Comparison of ENCODE assay signal across 19 mouse cellular contexts in genomic region chr4:132427493-132427892, GRCm38 (mm10). TPM values are rescaled to one million over a fixed set of nuclear protein-coding genes. Genes with fewer than 3 reads are reported as not detected.
DNase-seq lines count a peak whose midpoint lies in the region; ATAC-seq and TF ChIP-seq lines count a peak whose summit lies in the region.
"Had no signal": no experiment of that assay in that cellular context is flagged by ENCODE, and none has a peak within 500 bp of the region (broad histone marks: within the 10 kb centered on the region; RNA-seq: fewer than 3 reads in every experiment).

No protein-coding gene starts in this region.

- peaks cover 11% of the 10 kb centered on the region for H3K4me1 ChIP-seq in heart, embryonic 16.5 days (ENCODE audit: control insufficient read depth, insufficient read depth, low read length)
- peaks cover 70% of the 10 kb centered on the region for H3K4me1 ChIP-seq in erythroblast, embryonic 14.5 days (ENCODE audit: control insufficient read depth)
- peaks cover 43 to 45% of the 10 kb centered on the region in 2 experiments for H3K4me1 ChIP-seq in liver, embryonic 14.5 days (replicated peaks; ENCODE audit: control insufficient read depth in 2 of 2, insufficient read depth in 2 of 2, low read length in 1 of 2)
- H3K4me1 ChIP-seq in kidney, embryonic 16.5 days (ENCODE audit: insufficient read depth, low read length): no peaks in the 10 kb centered on the region
- H3K4me1 ChIP-seq: kidney, embryonic 15.5 days had no signal

- DNase-seq in heart, postnatal 36 days: no peak
- peak in 1 of 3 experiments; percentile 51 for DNase-seq in liver, embryonic 14.5 days (ENCODE audit: low read depth in 3 of 3, low spot score in 3 of 3)
- DNase-seq in adrenal gland, adult 8-10 months: no peak
- no peak for DNase-seq in lung, postnatal 14 days
- DNase-seq: adrenal gland, postnatal 25 days; cerebellum, adult 8-10 months; gastrocnemius, postnatal 14 days; lung, adult 2 months; lung, postnatal 36 days; right cerebral cortex, postnatal 4 days; thymus, postnatal 25 days had no signal

- no peak overlapping the region for H3K4me2 ChIP-seq in heart, embryonic 16.5 days (ENCODE audit: low read depth, low read length)
- peak overlapping the region; percentile 63 for H3K4me2 ChIP-seq in liver, embryonic 14.5 days (ENCODE audit: low read depth)
- H3K4me2 ChIP-seq in kidney, embryonic 16.5 days (replicated peaks; ENCODE audit: low read depth, low read length): no peak overlapping the region
- H3K4me2 ChIP-seq: forebrain, embryonic 15.5 days; kidney, embryonic 15.5 days; midbrain, embryonic 11.5 days had no signal

- H3K27ac ChIP-seq in heart, embryonic 16.5 days (ENCODE audit: low read length): peak overlapping the region; percentile 76
- H3K27ac ChIP-seq in liver, embryonic 14.5 days: peak overlapping the region; percentile 92
- H3K27ac ChIP-seq in kidney, embryonic 16.5 days (ENCODE audit: low read length): no peak overlapping the region
- H3K27ac ChIP-seq: embryonic facial prominence, embryonic 10.5 days; forebrain, embryonic 15.5 days; hindbrain, postnatal 0 days; kidney, embryonic 15.5 days had no signal

- 0 out of 2 replicates have a peak, but pooled peaks cover 2% of the 10 kb centered on the region for H3K9me3 ChIP-seq in heart, embryonic 16.5 days (replicated peaks; ENCODE audit: control insufficient read depth, low read length)
- peaks cover 5% of the 10 kb centered on the region for H3K9me3 ChIP-seq in erythroblast, embryonic 14.5 days (ENCODE audit: control insufficient read depth, low read length)
- H3K9me3 ChIP-seq in liver, embryonic 14.5 days (ENCODE audit: control insufficient read depth, low read length): no peaks in the 10 kb centered on the region
- H3K9me3 ChIP-seq in kidney, embryonic 16.5 days (ENCODE audit: low read length): no peaks in the 10 kb centered on the region
- H3K9me3 ChIP-seq: embryonic facial prominence, embryonic 10.5 days; forebrain, embryonic 15.5 days had no signal

- no peak for TF ChIP-seq EP300 in liver, embryonic 14.5 days (IDR thresholded peaks at IDR 0.05; ENCODE audit: low read depth)

- no peaks in the 10 kb centered on the region for H3K27me3 ChIP-seq in heart, embryonic 16.5 days (ENCODE audit: control insufficient read depth, insufficient read depth, low read length)
- peaks cover 22% of the 10 kb centered on the region for H3K27me3 ChIP-seq in erythroblast, embryonic 14.5 days (ENCODE audit: control insufficient read depth)
- no peaks in the 10 kb centered on the region; the same call in 1 of the 2 replicates for H3K27me3 ChIP-seq in liver, embryonic 14.5 days (ENCODE audit: control insufficient read depth, insufficient read depth, low read length)
- no peaks in the 10 kb centered on the region for H3K27me3 ChIP-seq in kidney, embryonic 16.5 days (ENCODE audit: insufficient read depth, low read length)
- H3K27me3 ChIP-seq: forebrain, embryonic 15.5 days; kidney, embryonic 15.5 days had no signal

- intact Hi-C loops in heart, postnatal 36 days (cut with DNase I): no loop called here

- H3K4me3 ChIP-seq in heart, embryonic 16.5 days (ENCODE audit: low read length): no peak overlapping the region
- H3K4me3 ChIP-seq in erythroblast, embryonic 14.5 days (replicated peaks): peak overlapping the region; percentile 39
- no peak overlapping the region for H3K4me3 ChIP-seq in liver, embryonic 14.5 days (ENCODE audit: insufficient read depth in 1 of 2, low read depth in 2 of 2, low read length in 2 of 2)
- no peak overlapping the region for H3K4me3 ChIP-seq in kidney, embryonic 16.5 days (ENCODE audit: low read length)
- H3K4me3 ChIP-seq: embryonic facial prominence, embryonic 10.5 days; forebrain, embryonic 15.5 days; kidney, embryonic 15.5 days had no signal

- TF ChIP-seq CTCF in liver, embryonic 14.5 days (IDR thresholded peaks at IDR 0.05; ENCODE audit: low read depth): no peak

- WGBS in heart, embryonic 16.5 days: 62% methylated on average over 4 of the region's 4 CpGs
- 46% methylated on average over 4 of the region's 4 CpGs for WGBS in liver, embryonic 14.5 days (ENCODE audit: insufficient replicate concordance)
- 79% methylated on average over 4 of the region's 4 CpGs for WGBS in kidney, embryonic 16.5 days

- H3K9ac ChIP-seq in heart, embryonic 16.5 days (ENCODE audit: low read length): no peak overlapping the region
- peak overlapping the region; percentile 59 for H3K9ac ChIP-seq in liver, embryonic 14.5 days (replicated peaks)
- no peak overlapping the region for H3K9ac ChIP-seq in kidney, embryonic 16.5 days (replicated peaks; ENCODE audit: low read length)
- H3K9ac ChIP-seq: forebrain, embryonic 15.5 days; kidney, embryonic 15.5 days had no signal

- ATAC-seq in heart, embryonic 16.5 days (replicated peaks; ENCODE audit: extremely low read depth, insufficient read depth, low FRiP score): no peak
- ATAC-seq in liver, embryonic 14.5 days (ENCODE audit: insufficient read depth): peak; percentile 56
- no peak for ATAC-seq in kidney, embryonic 16.5 days (ENCODE audit: low FRiP score, low TSS enrichment)
- ATAC-seq: forebrain, embryonic 15.5 days; hindbrain, postnatal 0 days had no signal

- no peaks in the 10 kb centered on the region for H3K36me3 ChIP-seq in heart, embryonic 16.5 days (ENCODE audit: control insufficient read depth, insufficient read depth)
- peaks cover 3% of the 10 kb centered on the region; the same call in 1 of the 2 replicates for H3K36me3 ChIP-seq in erythroblast, embryonic 14.5 days (ENCODE audit: control insufficient read depth)
- H3K36me3 ChIP-seq in liver, embryonic 14.5 days (replicated peaks; ENCODE audit: control insufficient read depth, insufficient read depth, low read depth): no peaks in the 10 kb centered on the region
- H3K36me3 ChIP-seq in kidney, embryonic 16.5 days (ENCODE audit: insufficient read depth, low read length): no peaks in the 10 kb centered on the region
- H3K36me3 ChIP-seq: embryonic facial prominence, embryonic 10.5 days; forebrain, embryonic 15.5 days; kidney, embryonic 15.5 days had no signal

RNA-seq across cellular contexts. Expression of gene Phactr4, which starts 5.2 kb away (rescaled TPM):
- polyA plus RNA-seq in heart, embryonic 16.5 days (2015; fragmentation: Nextera tagmentation; extraction: Ambion mirVana): 15.8 and 16.5 TPM in 2 replicates
- 10 to 100 TPM; 23.4 to 27.1 TPM for total RNA-seq in heart, postnatal 36 days (2021)
- 0.52 and 0.57 TPM in 2 replicates for polyA plus RNA-seq in erythroblast, embryonic 14.5 days (2012)
- 6.2 and 7.4 TPM in 2 replicates for polyA plus RNA-seq in liver, embryonic 14.5 days (2012; rRNA removed)
- 10.9 and 14.0 TPM in 2 replicates for polyA plus RNA-seq in liver, embryonic 14.5 days (2014; fragmentation: Nextera tagmentation; extraction: Ambion mirVana)
- 10 to 100 TPM; 53.7 to 67.7 (median 58.6) TPM for total RNA-seq in adrenal gland, adult 8-10 months (2022)
- polyA plus RNA-seq in kidney, embryonic 16.5 days (2015; fragmentation: Nextera tagmentation; extraction: Ambion mirVana): 23.7 and 32.8 TPM in 2 replicates

RNA-seq across cellular contexts. Expression of gene Med18, which starts 36.2 kb away (rescaled TPM):
- 14.5 and 15.9 TPM in 2 replicates for polyA plus RNA-seq in heart, embryonic 16.5 days (2015; fragmentation: Nextera tagmentation; extraction: Ambion mirVana)
- 1 to 10 TPM; 3.4 to 4.3 TPM for total RNA-seq in heart, postnatal 36 days (2021)
- 0.37 and 0.49 TPM in 2 replicates for polyA plus RNA-seq in erythroblast, embryonic 14.5 days (2012)
- polyA plus RNA-seq in liver, embryonic 14.5 days (2012; rRNA removed): 4.0 and 4.3 TPM in 2 replicates
- polyA plus RNA-seq in liver, embryonic 14.5 days (2014; fragmentation: Nextera tagmentation; extraction: Ambion mirVana): 3.4 and 3.9 TPM in 2 replicates
- 10 to 100 TPM in 1 of 4 experiments, 1 to 10 TPM in 3; 7.7 to 11.0 (median 9.6) TPM for total RNA-seq in adrenal gland, adult 8-10 months (2022)
- 21.0 and 22.2 TPM in 2 replicates for polyA plus RNA-seq in kidney, embryonic 16.5 days (2015; fragmentation: Nextera tagmentation; extraction: Ambion mirVana)
